Mouse (Mus musculus): ENCODE measurements around the gene Zmynd12. TPM values are rescaled to one million over a fixed set of nuclear protein-coding genes. Genes with fewer than 3 reads are reported as not detected.

Zmynd12 gene
- polyA plus RNA-seq, 1 experiment from 2014 or later = 0.19 TPM

GRCm38 (mm10) chr4:119484882-119485281 lies 62.3 kb downstream of the Zmynd12 start:
- Histone ChIP-seq H3K4me3 (no peak overlapping the region), H3K27ac (no peak overlapping the region), H3K9me3 (no peaks in the 10 kb centered on the region), H3K9ac (no peak overlapping the region), H3K4me1 (no peaks in the 10 kb centered on the region), H3K4me2 (replicated peaks) (no peak overlapping the region), H3K27me3 (peaks cover 3% of the 10 kb centered on the region; the same call in 1 of the 2 replicates), H3K36me3 (no peaks in the 10 kb centered on the region)
- 70% methylated on average over 7 of the region's 7 CpGs for WGBS
- ATAC-seq (ENCODE audit: low FRiP score, low read depth) = no peak

DNA sequence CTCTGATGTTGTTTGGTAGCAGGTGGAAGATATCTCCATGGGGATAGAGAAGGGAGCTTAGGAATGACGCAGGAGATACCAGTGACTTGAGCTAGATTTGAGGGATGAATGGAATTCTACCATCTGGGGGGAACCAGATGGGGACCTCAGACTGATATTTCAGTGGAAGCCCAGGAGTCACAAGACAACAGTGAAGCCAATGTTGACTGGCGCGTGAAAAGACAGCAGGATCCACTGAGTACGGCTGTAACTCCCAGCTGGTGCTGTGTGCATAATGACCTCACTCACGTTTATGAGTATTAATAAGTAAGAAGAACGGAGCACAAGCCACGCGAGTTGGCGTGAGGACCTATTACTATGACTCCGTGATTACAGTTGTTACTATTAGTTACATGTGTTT lies 67.1 kb downstream of the Zmynd12 start:
- H3K4me2 ChIP-seq (replicated peaks) = no peak overlapping the region
- H3K9ac ChIP-seq = no peak overlapping the region
- no peak overlapping the region for H3K4me3 ChIP-seq
- no peak overlapping the region for H3K27ac ChIP-seq
- H3K9me3 ChIP-seq = no peaks in the 10 kb centered on the region
- H3K36me3 ChIP-seq = no peaks in the 10 kb centered on the region
- peaks cover 41% of the 10 kb centered on the region for H3K27me3 ChIP-seq
- no peak for ATAC-seq (ENCODE audit: low FRiP score, low read depth)
- WGBS = 85% methylated on average over 10 of the region's 10 CpGs
- peaks cover 3% of the 10 kb centered on the region; the same call in 1 of the 2 replicates for H3K4me1 ChIP-seq

GRCm38 (mm10) chr4:119490806-119491205 lies 68.2 kb downstream of the Zmynd12 start:
- no peak overlapping the region for H3K4me3 ChIP-seq
- no peak overlapping the region for H3K27ac ChIP-seq
- 72% methylated on average over 3 of the region's 3 CpGs for WGBS
- no peaks in the 10 kb centered on the region for H3K9me3 ChIP-seq
- H3K4me2 ChIP-seq (replicated peaks) = no peak overlapping the region
- peaks cover 38% of the 10 kb centered on the region for H3K27me3 ChIP-seq
- no peak for ATAC-seq (ENCODE audit: low FRiP score, low read depth)
- peaks cover 3% of the 10 kb centered on the region; the same call in 1 of the 2 replicates for H3K4me1 ChIP-seq
- H3K36me3 ChIP-seq = no peaks in the 10 kb centered on the region
- no peak overlapping the region for H3K9ac ChIP-seq

DNA sequence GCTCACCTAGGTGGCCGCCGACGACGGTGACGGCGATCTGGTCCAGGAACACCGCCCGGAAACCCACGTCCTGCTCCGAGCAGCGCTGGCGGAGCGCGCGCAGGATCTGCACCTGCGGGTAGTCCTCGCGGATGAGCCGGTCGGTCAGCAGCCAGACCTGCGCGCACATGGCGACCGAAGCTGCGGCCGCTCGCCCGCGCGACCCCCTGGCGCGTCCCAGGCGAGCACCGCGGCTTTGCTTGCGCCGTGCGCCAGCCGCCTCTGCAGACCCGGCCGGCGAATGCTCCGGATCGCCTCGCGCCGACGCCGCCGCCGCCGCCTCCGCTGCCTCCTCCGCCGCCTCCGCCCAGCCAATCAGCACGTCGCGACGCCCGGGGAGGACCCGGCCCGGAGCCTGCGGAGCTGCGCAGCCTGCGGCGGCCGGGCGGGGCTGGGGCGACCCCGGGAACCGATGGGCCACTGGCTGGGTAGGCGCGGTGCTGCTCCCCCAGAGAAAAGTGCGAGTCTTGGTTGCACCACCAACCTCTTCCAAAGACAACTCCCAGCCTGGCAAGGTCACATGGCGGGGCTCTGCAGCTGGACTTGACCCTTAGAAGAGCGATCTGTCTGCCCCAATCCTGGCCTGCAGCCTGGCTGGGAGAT lies 69.8 kb downstream of the Zmynd12 start, which contains the start of gene Rimkla:
Gene Rimkla, minus strand, starts transcription at position 338 of the 642 bp plus-strand sequence.
- peak within 1 kb of the TSS; percentile 62 for H3K9ac ChIP-seq
- H3K27ac ChIP-seq = no peak within 1 kb of the TSS
- H3K27me3 ChIP-seq = peaks cover 38% of the 10 kb centered on the region
- peak; percentile 86 for ATAC-seq (ENCODE audit: low FRiP score, low read depth)
- peak within 1 kb of the TSS; percentile 84 for H3K4me2 ChIP-seq (replicated peaks)
- peak within 1 kb of the TSS; percentile 61 for H3K4me3 ChIP-seq
- H3K36me3 ChIP-seq = no peaks in the 10 kb centered on the region
- under 1% methylated on average over 67 of the region's 77 CpGs for WGBS
- H3K9me3 ChIP-seq = no peaks in the 10 kb centered on the region
- peaks cover 3% of the 10 kb centered on the region; the same call in 1 of the 2 replicates for H3K4me1 ChIP-seq

DNA sequence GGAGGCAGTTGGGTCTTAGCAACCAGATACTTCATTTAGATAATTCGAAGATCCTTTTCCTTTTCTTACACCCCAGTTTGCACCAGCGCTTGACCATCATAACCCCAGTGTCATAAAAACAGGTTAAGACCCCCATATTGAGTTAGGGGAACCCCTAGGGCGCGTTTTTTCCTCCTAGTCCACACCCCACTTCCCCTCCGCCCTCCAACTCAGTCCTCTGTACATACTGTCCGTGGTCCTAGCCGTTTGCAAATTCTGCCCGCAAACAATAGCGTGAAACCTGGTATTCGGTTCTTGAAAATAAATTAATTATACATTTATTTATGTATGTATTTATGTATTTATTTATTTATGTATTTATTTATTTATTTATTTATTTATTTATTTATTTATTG lies 70.3 kb downstream of the Zmynd12 start:
- no peaks in the 10 kb centered on the region for H3K9me3 ChIP-seq
- 35% methylated on average over 10 of the region's 10 CpGs for WGBS
- no peaks in the 10 kb centered on the region for H3K36me3 ChIP-seq
- H3K4me1 ChIP-seq = peaks cover 3% of the 10 kb centered on the region; the same call in 1 of the 2 replicates
- peak overlapping the region; percentile 61 for H3K4me3 ChIP-seq
- H3K4me2 ChIP-seq (replicated peaks) = peak overlapping the region; percentile 84
- no peak for ATAC-seq (ENCODE audit: low FRiP score, low read depth)
- no peak overlapping the region for H3K27ac ChIP-seq
- peaks cover 38% of the 10 kb centered on the region for H3K27me3 ChIP-seq
- peak overlapping the region; percentile 62; the same call in 1 of the 2 replicates for H3K9ac ChIP-seq

GRCm38 (mm10) chr4:119498319-119498848 lies 75.8 kb downstream of the Zmynd12 start:
- 59% methylated on average over 5 of the region's 5 CpGs for WGBS
- no peak overlapping the region for H3K4me3 ChIP-seq
- no peak overlapping the region for H3K9ac ChIP-seq
- no peak overlapping the region for H3K4me2 ChIP-seq (replicated peaks)
- ATAC-seq (ENCODE audit: low FRiP score, low read depth) = no peak
- no peak overlapping the region for H3K27ac ChIP-seq
- H3K4me1 ChIP-seq = no peaks in the 10 kb centered on the region
- no peaks in the 10 kb centered on the region for H3K36me3 ChIP-seq
- no peaks in the 10 kb centered on the region for H3K9me3 ChIP-seq
- H3K27me3 ChIP-seq = peaks cover 13% of the 10 kb centered on the region

DNA sequence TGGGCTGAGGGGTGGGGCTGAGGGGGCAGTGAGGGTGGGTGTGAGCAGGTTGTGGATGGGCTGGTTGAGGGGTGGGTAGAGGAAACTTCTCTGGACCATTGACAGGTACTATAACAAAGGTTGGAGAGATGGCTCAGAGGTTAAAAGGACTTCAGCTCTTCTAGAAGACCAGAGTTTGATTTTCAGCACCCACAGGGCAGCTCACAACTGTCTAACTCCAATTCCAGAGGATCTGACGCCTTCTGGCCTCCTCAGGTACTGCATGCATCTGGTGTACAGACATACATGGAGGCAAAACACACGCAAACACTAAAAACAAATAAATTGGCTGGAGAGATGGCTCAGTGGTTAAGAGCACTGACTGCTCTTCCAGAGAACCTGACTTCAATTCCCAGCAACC lies 89.0 kb downstream of the Zmynd12 start:
- H3K9ac ChIP-seq = no peak overlapping the region
- 64% methylated on average over 2 of the region's 2 CpGs for whole genome bisulfite sequencing

DNA sequence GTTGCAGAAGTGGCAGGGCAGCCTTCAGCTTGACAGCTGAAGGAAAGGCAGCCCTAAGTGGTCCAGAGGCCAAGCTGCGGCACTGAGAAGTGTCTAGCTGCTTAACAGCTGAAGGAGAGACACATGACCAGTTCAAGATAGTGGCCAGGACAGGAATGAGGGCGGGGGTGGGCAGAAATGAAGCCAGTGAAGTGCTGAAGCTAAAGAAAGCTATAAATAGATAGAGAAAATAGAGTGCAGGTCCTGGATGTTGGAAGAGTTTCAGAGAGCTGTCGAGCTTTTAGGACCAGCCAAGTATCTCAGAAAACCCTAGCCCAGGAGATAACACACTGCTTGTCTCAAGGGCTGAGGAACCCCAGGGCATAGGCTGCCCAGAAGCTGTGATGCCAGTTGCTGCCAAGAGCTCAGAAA lies 90.1 kb downstream of the Zmynd12 start:
- Histone ChIP-seq H3K9ac (no peak overlapping the region), H3K4me3 (no peak overlapping the region), H3K4me1 (no peaks in the 10 kb centered on the region), H3K36me3 (no peaks in the 10 kb centered on the region), H3K4me2 (replicated peaks) (no peak overlapping the region), H3K27ac (no peak overlapping the region), H3K27me3 (no peaks in the 10 kb centered on the region), H3K9me3 (no peaks in the 10 kb centered on the region)
- no peak for ATAC-seq (ENCODE audit: low FRiP score, low read depth)
- 68% methylated on average over 3 of the region's 3 CpGs for WGBS

More for the DNA sequence above, 89.0 kb downstream of the Zmynd12 start:
- ATAC-seq (ENCODE audit: low FRiP score, low read depth) = no peak
- no peak overlapping the region for H3K27ac ChIP-seq
- no peak overlapping the region for H3K4me2 ChIP-seq (replicated peaks)
- H3K27me3 ChIP-seq = no peaks in the 10 kb centered on the region
- H3K9me3 ChIP-seq = no peaks in the 10 kb centered on the region
- no peak overlapping the region for H3K4me3 ChIP-seq
- no peaks in the 10 kb centered on the region for H3K36me3 ChIP-seq
- H3K4me1 ChIP-seq = no peaks in the 10 kb centered on the region

Other genes starting within 250 kb of the Zmynd12 start
- gene Zfp691, start 248.6 kb upstream of the Zmynd12 start, polyA plus RNA-seq (2015; fragmentation: Nextera tagmentation; extraction: Ambion mirVana) = 8.6 and 9.5 TPM in 2 replicates
- gene Ermap, start 232.8 kb upstream of the Zmynd12 start, polyA plus RNA-seq (2015; fragmentation: Nextera tagmentation; extraction: Ambion mirVana) = 1.5 and 3.6 TPM in 2 replicates
- 223 and 237 TPM in 2 replicates for gene Svbp, start 227.5 kb upstream of the Zmynd12 start, polyA plus RNA-seq (2015; fragmentation: Nextera tagmentation; extraction: Ambion mirVana)
- 0.11 TPM in 1 of 2 replicates, not detected in the other for gene Tmem269, start 204.6 kb upstream of the Zmynd12 start, polyA plus RNA-seq (2015; fragmentation: Nextera tagmentation; extraction: Ambion mirVana)
- 39.9 and 40.7 TPM in 2 replicates for gene AU022252, start 190.1 kb upstream of the Zmynd12 start, polyA plus RNA-seq (2015; fragmentation: Nextera tagmentation; extraction: Ambion mirVana)
- gene P3h1, start 189.9 kb upstream of the Zmynd12 start, polyA plus RNA-seq (2015; fragmentation: Nextera tagmentation; extraction: Ambion mirVana) = 61.2 and 63.5 TPM in 2 replicates
- 0.09 and 0.15 TPM in 2 replicates for gene Cldn19, start 167.4 kb upstream of the Zmynd12 start, polyA plus RNA-seq (2015; fragmentation: Nextera tagmentation; extraction: Ambion mirVana)
- 637 TPM in 2 replicates for gene Ybx1, start 128.2 kb upstream of the Zmynd12 start, polyA plus RNA-seq (2015; fragmentation: Nextera tagmentation; extraction: Ambion mirVana)
- gene Ppih, start 102.3 kb upstream of the Zmynd12 start, polyA plus RNA-seq (2015; fragmentation: Nextera tagmentation; extraction: Ambion mirVana) = 105 and 108 TPM in 2 replicates
- 6.6 and 7.5 TPM in 2 replicates for gene Ccdc30, start 7.3 kb upstream of the Zmynd12 start, polyA plus RNA-seq (2015; fragmentation: Nextera tagmentation; extraction: Ambion mirVana)
- gene Ppcs, start 394 bp upstream of the Zmynd12 start, polyA plus RNA-seq (2015; fragmentation: Nextera tagmentation; extraction: Ambion mirVana) = 29.3 and 33.0 TPM in 2 replicates
- gene Rimkla, start 69.8 kb downstream of the Zmynd12 start, polyA plus RNA-seq (2015; fragmentation: Nextera tagmentation; extraction: Ambion mirVana) = 0.96 and 1.2 TPM in 2 replicates
- gene Foxj3, start 114.2 kb downstream of the Zmynd12 start, polyA plus RNA-seq (2015; fragmentation: Nextera tagmentation; extraction: Ambion mirVana) = 25.1 and 26.9 TPM in 2 replicates
- 4.9 and 5.8 TPM in 2 replicates for gene Frg2f1, start 116.7 kb downstream of the Zmynd12 start, polyA plus RNA-seq (2015; fragmentation: Nextera tagmentation; extraction: Ambion mirVana)
- not detected in 2 replicates for gene Guca2a, start 214.9 kb downstream of the Zmynd12 start, polyA plus RNA-seq (2015; fragmentation: Nextera tagmentation; extraction: Ambion mirVana)
- gene Guca2b, start 236.1 kb downstream of the Zmynd12 start, polyA plus RNA-seq (2015; fragmentation: Nextera tagmentation; extraction: Ambion mirVana) = not detected in 2 replicates

Data from limb, embryonic 13.5 days (tissue).